Mouse (Mus musculus) cerebellum, adult 2 months (tissue): Measurements from ENCODE around the gene Ppp1ca.

Experiments
- CTCF ChIP-seq: fragments of 200-500 bp; IDR thresholded peaks from 2 replicates; pipeline ENCODE4 v1.5.1; 2011; ENCODE audit warnings: low read depth, mild to moderate bottlenecking, control low read depth, low read length, moderate library complexity, borderline replicate concordance; ENCODE audit not compliant: insufficient read depth
- POLR2A ChIP-seq: fragments of 200-500 bp; IDR thresholded peaks from 2 replicates; pipeline ENCODE4 v1.6.1; 2011; ENCODE audit warnings: low read length, control low read depth, borderline replicate concordance; ENCODE audit not compliant: insufficient read depth

DNA sequence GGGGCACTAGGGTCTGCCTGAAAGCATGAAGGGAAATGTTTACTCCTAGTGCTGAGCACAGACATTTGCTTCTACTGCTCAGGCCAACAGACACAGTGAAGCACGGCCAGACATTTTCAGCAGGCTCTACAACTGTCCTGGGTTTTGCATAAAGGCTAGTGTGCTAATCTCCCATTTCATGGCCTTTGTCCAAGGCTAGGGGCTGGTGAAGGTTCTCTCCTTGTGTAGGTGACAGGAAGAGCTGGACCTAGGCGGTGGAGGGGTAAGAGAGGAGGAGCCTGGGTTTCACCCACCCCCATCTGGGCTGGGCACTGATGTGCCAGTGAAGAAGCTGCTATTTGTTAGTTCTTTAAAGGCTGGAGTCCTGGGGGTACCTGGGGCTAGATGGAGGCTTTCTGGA lies 27.1 kb upstream of the Ppp1ca start:
- TF ChIP-seq POLR2A: no peak
- no peak for TF ChIP-seq CTCF
